Mouse (Mus musculus) heart, embryonic 16.5 days (tissue): Measurements from ENCODE around the gene Scrn1. TPM values are rescaled to one million over a fixed set of nuclear protein-coding genes. Genes with fewer than 3 reads are reported as not detected.

ENCODE experiments used
- ATAC-seq: fragments of 200-750 bp; cut with Nextera tagmentation; replicated peaks from 2 replicates; pipeline ENCODE4 v1.8.0; 2017; ENCODE audit warnings: moderate number of reproducible peaks; ENCODE audit not compliant: insufficient read depth, low FRiP score; ENCODE audit errors: extremely low read depth
- H3K27ac ChIP-seq: fragments of 300-500 bp; sonication (generic); 2 replicates; pipeline ENCODE4 v1.5.1; 2014; ENCODE audit warnings: mild to moderate bottlenecking, low read length, control low read depth, moderate library complexity
- H3K27me3 ChIP-seq: fragments of 300-500 bp; sonication (generic); 2 replicates; pipeline ENCODE4 v1.6.1; 2014; ENCODE audit warnings: low read length, mixed read lengths; ENCODE audit not compliant: control insufficient read depth, insufficient read depth
- H3K36me3 ChIP-seq: fragments of 300-500 bp; sonication (generic); 2 replicates; pipeline ENCODE4 v1.6.1; 2014; ENCODE audit not compliant: control insufficient read depth, insufficient read depth
- H3K4me1 ChIP-seq: fragments of 300-500 bp; sonication (generic); 2 replicates; pipeline ENCODE4 v1.6.1; 2014; ENCODE audit warnings: low read length, mixed read lengths; ENCODE audit not compliant: control insufficient read depth, insufficient read depth
- H3K4me2 ChIP-seq: fragments of 300-500 bp; sonication (generic); 2 replicates; pipeline ENCODE4 v1.6.1; 2014; ENCODE audit warnings: low read depth, mild to moderate bottlenecking, control low read depth, low read length
- H3K4me3 ChIP-seq: fragments of 300-500 bp; sonication (generic); 2 replicates; pipeline ENCODE4 v1.5.1; 2014; ENCODE audit warnings: mild to moderate bottlenecking, control low read depth, low read length
- H3K9ac ChIP-seq: fragments of 300-500 bp; sonication (generic); 2 replicates; pipeline ENCODE4 v1.6.1; 2014; ENCODE audit warnings: low read length, control low read depth
- H3K9me3 ChIP-seq: fragments of 300-500 bp; sonication (generic); replicated peaks from 2 replicates; pipeline ENCODE4 v1.6.1; 2016; ENCODE audit warnings: low read length; ENCODE audit not compliant: control insufficient read depth
- WGBS: fragments of 180-500 bp; shearing (Covaris S2); extraction: QIAGEN DNeasy Blood & Tissue Kit; methylation state at CpG from one replicate; pipeline ENCODE4 v1.1.7; 2014; 5-methylcytosine and 5-hydroxymethylcytosine counted together
- polyA plus RNA-seq: library from polyadenylated mRNA; unstranded; fragments of >200 nt; fragmentation: Nextera tagmentation; extraction: Ambion mirVana; gene quantifications from 2 replicates; pipeline ENCODE4 v1.2.1, GENCODE M21; 2015

Scrn1 gene
- polyA plus RNA-seq, 1 experiment from 2014 or later = 5.1 TPM

- no peaks in the 10 kb centered on the region for H3K9me3 ChIP-seq
- no peak overlapping the region for H3K27ac ChIP-seq
- WGBS = 71% methylated on average over 8 of the region's 8 CpGs
- H3K4me3 ChIP-seq = no peak overlapping the region
- H3K4me1 ChIP-seq = peaks cover 8% of the 10 kb centered on the region; the same call in 1 of the 2 replicates
- H3K9ac ChIP-seq = no peak overlapping the region
- H3K36me3 ChIP-seq = no peaks in the 10 kb centered on the region
- ATAC-seq = no peak
- H3K27me3 ChIP-seq = no peaks in the 10 kb centered on the region
- no peak overlapping the region for H3K4me2 ChIP-seq
These were observed 37.6 kb downstream of the Scrn1 start for GRCm38 (mm10) chr6:54528666-54529065.

GRCm38 (mm10) chr6:54518758-54519157 lies 47.5 kb downstream of the Scrn1 start:
- H3K27ac ChIP-seq = no peak overlapping the region
- no peaks in the 10 kb centered on the region for H3K4me1 ChIP-seq
- no peaks in the 10 kb centered on the region for H3K9me3 ChIP-seq
- ATAC-seq = no peak
- no peak overlapping the region for H3K4me2 ChIP-seq
- H3K36me3 ChIP-seq = no peaks in the 10 kb centered on the region
- 59% methylated on average over 5 of the region's 5 CpGs for WGBS
- H3K4me3 ChIP-seq = no peak overlapping the region
- H3K27me3 ChIP-seq = no peaks in the 10 kb centered on the region
- no peak overlapping the region for H3K9ac ChIP-seq

DNA sequence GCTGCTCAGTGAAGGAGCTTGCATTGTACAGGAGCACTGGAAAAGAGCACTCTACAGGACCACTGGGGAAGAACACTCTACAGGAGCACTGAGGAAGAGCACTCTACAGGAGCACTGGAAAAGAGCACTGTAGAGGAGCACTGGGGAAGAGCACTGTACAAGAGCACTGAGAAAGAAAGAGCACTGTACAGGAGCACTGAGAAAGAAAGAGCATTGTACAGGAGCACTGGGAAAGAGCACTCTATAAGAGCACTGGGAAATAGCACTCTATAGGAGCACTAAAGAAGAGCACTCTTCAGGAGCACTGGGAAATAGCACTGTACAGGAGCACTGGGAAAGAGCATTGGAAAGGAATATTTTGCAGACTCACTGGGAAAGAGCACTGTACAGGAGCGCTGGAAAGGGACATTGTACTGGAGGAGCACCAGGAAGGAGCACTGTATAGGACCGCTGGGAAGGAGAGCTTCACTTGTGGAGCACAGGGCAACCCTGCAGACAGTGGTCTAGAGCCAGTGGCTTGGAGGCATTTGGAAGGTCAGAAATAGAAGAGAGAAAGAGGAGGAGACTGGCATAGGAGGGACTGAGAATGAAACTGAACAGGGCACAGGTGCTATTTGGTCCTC lies 49.7 kb downstream of the Scrn1 start:
- ATAC-seq = no peak
- H3K27me3 ChIP-seq = no peaks in the 10 kb centered on the region
- no peaks in the 10 kb centered on the region for H3K9me3 ChIP-seq
- 89% methylated on average over 2 of the region's 2 CpGs for WGBS
- H3K4me1 ChIP-seq = no peaks in the 10 kb centered on the region
- no peaks in the 10 kb centered on the region for H3K36me3 ChIP-seq
- no peak overlapping the region for H3K9ac ChIP-seq
- H3K4me2 ChIP-seq = no peak overlapping the region
- H3K4me3 ChIP-seq = no peak overlapping the region
- no peak overlapping the region for H3K27ac ChIP-seq

DNA sequence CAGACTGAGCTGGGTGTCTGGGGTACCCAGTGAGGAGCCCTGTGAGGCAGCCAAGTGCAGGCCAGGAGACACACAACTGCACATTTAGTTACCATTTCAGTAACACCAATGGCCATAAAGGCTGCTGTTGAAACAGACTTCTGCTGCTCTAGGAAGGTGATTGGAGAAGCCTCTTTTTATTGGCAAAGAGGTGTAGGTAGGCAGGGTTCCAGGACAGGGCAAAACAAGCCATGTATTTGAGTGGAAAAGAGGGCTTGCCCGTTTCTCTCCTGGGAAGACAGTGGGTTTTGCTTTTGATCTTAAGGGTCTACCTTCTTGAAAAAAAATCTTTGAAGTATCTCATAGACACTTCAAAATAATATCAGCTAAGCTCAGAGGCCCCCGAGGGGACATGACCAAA lies 54.0 kb downstream of the Scrn1 start:
- H3K36me3 ChIP-seq = no peaks in the 10 kb centered on the region
- H3K4me2 ChIP-seq = no peak overlapping the region
- no peaks in the 10 kb centered on the region for H3K9me3 ChIP-seq
- peaks cover 11% of the 10 kb centered on the region for H3K4me1 ChIP-seq
- 52% methylated on average over 2 of the region's 2 CpGs for WGBS
- no peak overlapping the region for H3K9ac ChIP-seq
- ATAC-seq = no peak
- H3K27ac ChIP-seq = no peak overlapping the region
- H3K27me3 ChIP-seq = no peaks in the 10 kb centered on the region
- no peak overlapping the region for H3K4me3 ChIP-seq

DNA sequence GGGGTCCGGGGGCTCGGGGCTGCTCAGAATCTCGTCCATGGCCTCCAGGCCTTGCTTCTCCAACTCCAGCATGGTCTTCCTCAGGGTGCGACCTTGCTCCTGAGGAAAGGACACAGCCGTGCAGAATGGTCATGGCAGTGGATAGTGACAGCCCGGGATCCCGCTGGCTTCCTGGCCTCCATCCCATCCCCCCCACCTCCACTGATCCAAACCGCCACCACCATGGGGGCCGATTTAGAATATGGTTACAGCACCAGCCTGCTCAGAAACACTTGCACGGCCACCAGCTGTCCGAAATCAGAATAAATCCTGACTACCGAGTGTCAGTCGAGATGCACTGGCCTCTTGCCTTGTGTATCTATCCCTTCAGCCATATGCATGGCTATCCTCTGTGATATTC lies 57.0 kb downstream of the Scrn1 start:
- Histone ChIP-seq H3K27me3 (no peaks in the 10 kb centered on the region), H3K9me3 (no peaks in the 10 kb centered on the region), H3K27ac (no peak overlapping the region), H3K4me1 (peaks cover 11% of the 10 kb centered on the region), H3K36me3 (no peaks in the 10 kb centered on the region), H3K4me2 (no peak overlapping the region), H3K4me3 (no peak overlapping the region), H3K9ac (no peak overlapping the region)
- 88% methylated on average over 13 of the region's 13 CpGs for WGBS
- ATAC-seq = no peak

DNA sequence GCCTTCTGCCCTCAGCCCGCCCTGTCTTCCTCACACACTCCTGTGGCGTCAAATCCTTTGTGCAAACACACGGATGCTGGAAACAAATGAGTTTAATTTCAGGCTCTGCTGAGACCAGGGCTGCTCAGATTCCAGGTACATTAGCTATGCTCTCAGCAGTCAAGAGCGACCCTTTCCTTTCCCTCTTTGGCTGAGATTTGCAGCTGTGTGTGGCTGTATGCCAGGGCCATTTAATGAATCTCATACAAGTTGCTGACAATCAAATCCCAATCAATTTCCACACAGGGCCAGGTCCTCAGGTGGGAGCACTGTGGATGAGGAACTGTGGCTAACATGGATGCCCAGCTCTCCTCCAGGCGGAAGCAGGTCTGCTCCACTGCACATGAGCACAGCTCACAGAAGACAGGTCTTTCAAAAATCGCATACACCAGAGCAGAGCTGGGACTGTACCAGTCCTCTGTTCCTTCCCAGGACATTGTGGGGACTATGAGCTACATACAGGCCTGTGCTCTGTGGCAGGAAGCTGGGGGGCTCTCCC lies 58.0 kb downstream of the Scrn1 start:
- Histone ChIP-seq H3K4me2 (no peak overlapping the region), H3K36me3 (no peaks in the 10 kb centered on the region), H3K27me3 (no peaks in the 10 kb centered on the region), H3K27ac (no peak overlapping the region), H3K4me1 (peaks cover 11% of the 10 kb centered on the region), H3K9me3 (no peaks in the 10 kb centered on the region), H3K4me3 (no peak overlapping the region), H3K9ac (no peak overlapping the region)
- no peak for ATAC-seq
- WGBS = 52% methylated on average over 6 of the region's 6 CpGs

GRCm38 (mm10) chr6:54507808-54508207 lies 58.5 kb downstream of the Scrn1 start:
- peak; percentile 78 for ATAC-seq
- Histone ChIP-seq H3K27ac (no peak overlapping the region), H3K9ac (no peak overlapping the region)

GRCm38 (mm10) chr6:54507002-54507401 lies 59.3 kb downstream of the Scrn1 start:
- no peak overlapping the region for H3K9ac ChIP-seq
- H3K27me3 ChIP-seq = no peaks in the 10 kb centered on the region
- peaks cover 15% of the 10 kb centered on the region for H3K4me1 ChIP-seq
- WGBS = 29% methylated on average over 8 of the region's 8 CpGs
- no peaks in the 10 kb centered on the region for H3K9me3 ChIP-seq
- H3K36me3 ChIP-seq = no peaks in the 10 kb centered on the region
- no peak overlapping the region for H3K4me3 ChIP-seq
- no peak overlapping the region for H3K27ac ChIP-seq
- no peak; the same call in 1 of the 2 replicates for ATAC-seq
- no peak overlapping the region for H3K4me2 ChIP-seq

More at GRCm38 (mm10) chr6:54507808-54508207, 58.5 kb downstream of the Scrn1 start:
- Histone ChIP-seq H3K4me1 (peaks cover 13% of the 10 kb centered on the region), H3K9me3 (no peaks in the 10 kb centered on the region), H3K4me2 (no peak overlapping the region), H3K4me3 (no peak overlapping the region), H3K36me3 (no peaks in the 10 kb centered on the region), H3K27me3 (no peaks in the 10 kb centered on the region)
- WGBS = 37% methylated on average over 5 of the region's 5 CpGs

GRCm38 (mm10) chr6:54506318-54506717 lies 60.0 kb downstream of the Scrn1 start:
- WGBS = 61% methylated on average over 11 of the region's 11 CpGs
- peaks cover 15% of the 10 kb centered on the region for H3K4me1 ChIP-seq
- H3K4me3 ChIP-seq = no peak overlapping the region
- no peak for ATAC-seq
- H3K27me3 ChIP-seq = no peaks in the 10 kb centered on the region
- 0 out of 2 replicates have a peak, but pooled peaks cover under 1% of the 10 kb centered on the region for H3K36me3 ChIP-seq
- H3K4me2 ChIP-seq = no peak overlapping the region
- H3K9me3 ChIP-seq = no peaks in the 10 kb centered on the region
- no peak overlapping the region for H3K9ac ChIP-seq
- H3K27ac ChIP-seq = no peak overlapping the region
